Mouse (Mus musculus) thymus, adult 2 months (tissue): ENCODE data around the gene Cd300ld5. TPM values are rescaled to one million over a fixed set of nuclear protein-coding genes. Genes with fewer than 3 reads are reported as not detected.

Experiments
- DNase-seq: peaks from one replicate; pipeline ENCODE4 v3.0.0; 2021
- H3K27ac ChIP-seq: fragments of 200-500 bp; 2 replicates; pipeline ENCODE4 v1.5.1; 2012; ENCODE audit warnings: low read length, control low read depth; ENCODE audit not compliant: control insufficient read depth, insufficient read depth
- H3K27me3 ChIP-seq: fragments of 200-500 bp; 2 replicates; pipeline ENCODE4 v1.6.1; 2012; ENCODE audit warnings: mild to moderate bottlenecking, low read length, moderate library complexity, mixed read lengths; ENCODE audit not compliant: control insufficient read depth, insufficient read depth
- H3K36me3 ChIP-seq: fragments of 200-500 bp; 2 replicates; pipeline ENCODE4 v1.6.1; 2012; ENCODE audit warnings: mild to moderate bottlenecking, low read length, moderate library complexity; ENCODE audit not compliant: control insufficient read depth, insufficient read depth
- H3K4me1 ChIP-seq: fragments of 200-500 bp; replicated peaks from 2 replicates; pipeline ENCODE4 v1.6.1; 2012; ENCODE audit warnings: low read length; ENCODE audit not compliant: control insufficient read depth, insufficient read depth
- H3K4me3 ChIP-seq: fragments of 200-500 bp; 2 replicates; pipeline ENCODE4 v1.5.1; 2012; ENCODE audit warnings: mild to moderate bottlenecking, low read length, control low read depth, moderate library complexity; ENCODE audit not compliant: control insufficient read depth, insufficient read depth
- CTCF ChIP-seq: fragments of 200-500 bp; IDR thresholded peaks from 2 replicates; pipeline ENCODE4 v1.5.1; 2012; ENCODE audit warnings: mild to moderate bottlenecking, control low read depth, low read length, moderate library complexity, borderline replicate concordance; ENCODE audit not compliant: control insufficient read depth, poor library complexity, insufficient read depth; ENCODE audit errors: extremely low read depth
- POLR2A ChIP-seq: fragments of 200-500 bp; IDR thresholded peaks from 2 replicates; pipeline ENCODE4 v1.6.1; 2012; ENCODE audit warnings: mild to moderate bottlenecking, low read length, control low read depth, moderate library complexity; ENCODE audit not compliant: control insufficient read depth, poor library complexity, insufficient read depth; ENCODE audit errors: extremely low read depth
- WGBS: fragments of 180-500 bp; shearing (Covaris S2); methylation state at CpG from one replicate; pipeline ENCODE4 v1.1.7; 2018; 5-methylcytosine and 5-hydroxymethylcytosine counted together
- polyA plus RNA-seq: library from polyadenylated mRNA; depleted of rRNA; stranded (reverse); fragments of >200 nt; gene quantifications from 2 replicates; pipeline ENCODE4 v1.2.3, GENCODE M21; 2012; rRNA removed

The Cd300ld5 gene
- polyA plus RNA-seq, 1 experiment, result 6.0 TPM

DNA sequence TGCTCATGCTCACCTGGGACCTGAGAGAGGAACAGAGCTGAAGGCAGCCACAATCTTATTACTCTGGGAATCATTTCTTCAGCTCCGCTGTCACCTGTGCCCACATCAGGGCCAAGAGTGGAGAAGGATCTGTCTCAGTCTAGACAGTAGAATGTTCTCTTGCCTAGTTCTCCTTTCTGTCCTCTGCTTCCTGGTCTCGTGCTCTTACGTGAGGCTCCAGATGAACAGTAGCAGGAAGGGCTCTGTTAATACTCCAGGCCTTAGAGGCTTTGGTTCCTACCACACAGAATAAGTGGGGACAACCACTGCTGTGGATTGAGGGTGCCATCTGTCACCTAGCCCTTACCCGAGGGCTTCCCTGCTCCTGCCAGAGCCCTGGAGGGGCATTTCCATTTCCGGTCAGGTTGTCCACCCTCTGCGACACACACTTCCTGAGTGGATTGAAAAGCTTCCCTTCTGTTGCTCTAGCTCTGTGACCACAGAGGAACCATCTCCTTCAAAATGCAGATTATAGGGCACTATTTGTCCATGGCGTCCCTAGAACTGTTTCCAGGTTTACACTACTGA, 36.0 kb downstream of the Cd300ld5 start, which contains the start of gene Cd300c2:
Cd300c2 (minus strand) TSS at position 407 of the 567 bp plus-strand sequence.
- no peaks in the 10 kb centered on the region for H3K4me1 ChIP-seq
- no peaks in the 10 kb centered on the region for H3K36me3 ChIP-seq
- H3K27ac ChIP-seq, result no peak within 1 kb of the TSS; the same call in 1 of the 2 replicates
- no peak for DNase-seq
- H3K4me3 ChIP-seq, result no peak within 1 kb of the TSS
- WGBS, result 55% methylated on average over 7 of the region's 7 CpGs
- H3K27me3 ChIP-seq, result no peaks in the 10 kb centered on the region
- TF ChIP-seq POLR2A (no peak), CTCF (no peak)

DNA sequence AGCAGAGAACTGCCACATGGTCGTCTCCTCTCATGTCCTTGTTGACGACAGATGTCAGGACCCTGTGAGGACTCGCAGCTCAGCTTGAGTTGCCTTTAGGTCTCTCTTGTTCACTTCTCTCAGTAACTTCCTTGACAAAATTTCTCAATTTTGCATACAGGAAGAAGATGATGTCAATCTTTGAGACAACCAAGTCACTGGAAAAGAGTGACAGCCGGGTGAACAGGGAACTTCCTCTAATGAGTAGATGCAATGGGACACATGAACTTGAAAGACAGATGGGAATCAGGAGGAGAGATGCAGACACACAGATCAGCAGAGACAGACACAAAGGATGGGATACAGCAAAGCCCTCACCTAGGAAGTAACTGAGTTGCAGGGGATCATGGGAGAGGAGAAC, 47.8 kb downstream of the Cd300ld5 start, which contains the start of gene Cd300ld:
Cd300ld (minus strand) TSS at position 130 of the 400 bp plus-strand sequence.
- Histone ChIP-seq H3K4me3 (no peak within 1 kb of the TSS), H3K4me1 (no peaks in the 10 kb centered on the region), H3K36me3 (no peaks in the 10 kb centered on the region), H3K27me3 (no peaks in the 10 kb centered on the region), H3K27ac (no peak within 1 kb of the TSS)
- TF ChIP-seq CTCF, result no peak
- no peak for TF ChIP-seq POLR2A
- WGBS, result 47% methylated on average over 4 of the region's 4 CpGs
- no peak for DNase-seq

DNA sequence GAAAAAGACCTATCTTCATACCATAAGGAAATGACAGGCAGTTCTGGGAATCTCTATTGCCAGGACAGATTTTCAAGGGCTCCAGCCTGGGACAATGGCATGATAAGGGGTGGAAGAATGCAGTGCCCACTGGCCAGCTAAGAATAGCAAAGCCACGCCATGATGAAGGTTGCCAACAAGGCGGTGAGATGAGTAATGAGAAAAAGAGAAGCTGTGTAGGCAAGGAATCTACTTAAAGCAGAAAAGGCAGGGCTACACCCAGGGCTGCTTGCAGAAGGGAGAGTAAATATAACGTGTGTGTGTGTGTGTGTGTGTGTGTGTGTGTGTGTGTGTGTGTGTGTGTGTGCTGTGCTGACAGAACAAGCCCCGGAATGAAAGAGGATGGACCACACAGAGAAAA, 55.7 kb downstream of the Cd300ld5 start:
- 76% methylated on average over 4 of the region's 4 CpGs for WGBS
- no peak overlapping the region for H3K27ac ChIP-seq
- TF ChIP-seq POLR2A (no peak), CTCF (no peak)
- no peaks in the 10 kb centered on the region for H3K36me3 ChIP-seq
- H3K4me1 ChIP-seq, result no peaks in the 10 kb centered on the region
- H3K27me3 ChIP-seq, result no peaks in the 10 kb centered on the region
- DNase-seq, result no peak
- H3K4me3 ChIP-seq, result no peak overlapping the region

Other genes starting within 250 kb of the Cd300ld5 start
- 0.53 and 1.1 TPM in 2 replicates for gene Btbd17, start 241.8 kb downstream of the Cd300ld5 start, polyA plus RNA-seq
- not detected in 2 replicates for gene Gpr142, start 238.8 kb downstream of the Cd300ld5 start, polyA plus RNA-seq
- 5.4 and 6.4 TPM in 2 replicates for gene Gprc5c, start 186.6 kb downstream of the Cd300ld5 start, polyA plus RNA-seq
- gene Cd300a, start 147.7 kb downstream of the Cd300ld5 start, polyA plus RNA-seq, result 3.7 and 4.2 TPM in 2 replicates
- 0.78 and 1.1 TPM in 2 replicates for gene Cd300lb, start 103.4 kb downstream of the Cd300ld5 start, polyA plus RNA-seq
- 2.1 and 5.8 TPM in 2 replicates for gene Cd300c, start 68.6 kb downstream of the Cd300ld5 start, polyA plus RNA-seq
- gene Cd300ld, start 47.8 kb downstream of the Cd300ld5 start, polyA plus RNA-seq, result 0.91 and 1.3 TPM in 2 replicates
- gene Cd300c2, start 35.9 kb downstream of the Cd300ld5 start, polyA plus RNA-seq, result 15.3 and 19.9 TPM in 2 replicates
- gene Cd300ld2, start 21.6 kb downstream of the Cd300ld5 start, polyA plus RNA-seq, result 0.42 and 0.90 TPM in 2 replicates
- gene Cd300ld4, start 10.8 kb downstream of the Cd300ld5 start, polyA plus RNA-seq, result 1.1 and 6.4 TPM in 2 replicates
- 41.5 and 45.3 TPM in 2 replicates for gene Cd300ld3, start 10.6 kb upstream of the Cd300ld5 start, polyA plus RNA-seq
- gene Cd300e, start 24.4 kb upstream of the Cd300ld5 start, polyA plus RNA-seq, result 0.12 TPM in 1 of 2 replicates, not detected in the other
- gene Rab37, start 53.7 kb upstream of the Cd300ld5 start, polyA plus RNA-seq, result 15.1 and 18.3 TPM in 2 replicates
- 8.4 and 10.4 TPM in 2 replicates for gene Cd300lf, start 96.2 kb upstream of the Cd300ld5 start, polyA plus RNA-seq
- gene Slc9a3r1, start 125.6 kb upstream of the Cd300ld5 start, polyA plus RNA-seq, result 202 and 207 TPM in 2 replicates
- 24.1 and 26.8 TPM in 2 replicates for gene Tmem104, start 149.7 kb upstream of the Cd300ld5 start, polyA plus RNA-seq
- 9.8 and 11.8 TPM in 2 replicates for gene Nat9, start 150.1 kb upstream of the Cd300ld5 start, polyA plus RNA-seq
- 6.5 and 7.1 TPM in 2 replicates for gene Grin2c, start 229.5 kb upstream of the Cd300ld5 start, polyA plus RNA-seq
- 31.8 and 36.3 TPM in 2 replicates for gene Fdxr, start 239.3 kb upstream of the Cd300ld5 start, polyA plus RNA-seq